In the genomic region with DNA sequence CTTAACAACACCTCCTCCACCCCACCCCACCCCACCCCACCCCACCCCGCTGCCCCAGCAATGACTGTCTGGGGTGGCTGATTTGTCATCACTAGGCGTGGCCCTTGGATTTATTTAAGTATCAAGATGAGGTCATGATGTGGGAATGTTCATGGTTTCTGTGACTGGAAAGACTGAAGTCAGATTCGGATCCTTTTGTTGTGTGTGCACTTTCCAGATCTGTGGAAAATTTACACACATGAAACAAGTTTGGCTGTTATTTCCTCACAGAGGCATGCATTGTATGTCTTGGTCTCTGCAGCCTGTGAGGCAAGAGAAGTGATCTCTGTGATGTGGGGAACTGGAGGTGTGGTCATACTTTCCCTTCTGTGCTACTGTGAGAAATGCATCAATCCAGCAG, we compare ENCODE assay signal across 11 mouse cellular contexts. TPM values are rescaled to one million over a fixed set of nuclear protein-coding genes. Genes with fewer than 3 reads are reported as not detected.
DNase-seq lines count a peak whose midpoint lies in the region; ATAC-seq and TF ChIP-seq lines count a peak whose summit lies in the region.
"Had no signal": no experiment of that assay in that cellular context is flagged by ENCODE, and none has a peak within 500 bp of the region (broad histone marks: within the 10 kb centered on the region; RNA-seq: fewer than 3 reads in every experiment).

No protein-coding gene starts in this region.

- peaks cover 98% of the 10 kb centered on the region for H3K79me2 ChIP-seq in macrophage (ENCODE audit: inconsistent target)

- TF ChIP-seq POLR2A in spleen, adult 2 months (IDR thresholded peaks at IDR 0.05; ENCODE audit: low read depth, low read length), result no peak

- no peak overlapping the region for H3K4me2 ChIP-seq in heart, embryonic 12.5 days
- H3K4me2 ChIP-seq: lung, embryonic 15.5 days had no signal

- DNase-seq in heart, adult 18-20 months, result no peak
- peak in 1 of 2 experiments; percentile 39 for DNase-seq in spleen, adult 2 months (ENCODE audit: low read depth in 1 of 2, low spot score in 2 of 2)
- DNase-seq in spleen, postnatal 4 days (ENCODE audit: low spot score in 2 of 2), result no peak
- peak; percentile 28 to 48 for DNase-seq in thymus, postnatal 36 days
- no peak for DNase-seq in hindbrain, embryonic 10.5 days (ENCODE audit: low spot score)
- DNase-seq in frontal cortex, adult 2 months (ENCODE audit: extremely low spot score in 1 of 2, low spot score in 1 of 2), result no peak
- DNase-seq: layer of hippocampus, adult 9-11 months had no signal

- no peak for TF ChIP-seq CTCF in spleen, adult 2 months (IDR thresholded peaks at IDR 0.05; ENCODE audit: extremely low read depth, insufficient read depth, insufficient read length, insufficient replicate concordance)

- no peaks in the 10 kb centered on the region for H3K9me3 ChIP-seq in heart, embryonic 12.5 days (replicated peaks)
- no peaks in the 10 kb centered on the region for H3K9me3 ChIP-seq in hindbrain, embryonic 10.5 days
- H3K9me3 ChIP-seq: lung, embryonic 15.5 days had no signal

- peaks cover 37% of the 10 kb centered on the region for H3K36me3 ChIP-seq in heart, embryonic 12.5 days
- no peaks in the 10 kb centered on the region for H3K36me3 ChIP-seq in spleen, adult 2 months (ENCODE audit: control insufficient read depth, insufficient read depth, low read length)
- no peaks in the 10 kb centered on the region; the same call in 1 of the 2 replicates for H3K36me3 ChIP-seq in macrophage (ENCODE audit: inconsistent target)
- no peaks in the 10 kb centered on the region for H3K36me3 ChIP-seq in hindbrain, embryonic 10.5 days
- H3K36me3 ChIP-seq: lung, embryonic 15.5 days had no signal

- H3K27me3 ChIP-seq in heart, embryonic 12.5 days (replicated peaks), result no peaks in the 10 kb centered on the region
- H3K27me3 ChIP-seq in spleen, adult 2 months (ENCODE audit: control insufficient read depth, insufficient read depth, low read length), result no peaks in the 10 kb centered on the region
- H3K27me3 ChIP-seq in hindbrain, embryonic 10.5 days (ENCODE audit: insufficient read depth, poor library complexity, severe bottlenecking), result no peaks in the 10 kb centered on the region
- H3K27me3 ChIP-seq: lung, embryonic 15.5 days had no signal

- no peak for ATAC-seq in heart, embryonic 12.5 days (ENCODE audit: insufficient number of reproducible peaks, low FRiP score)
- ATAC-seq: forebrain, embryonic 16.5 days had no signal

- H3K4me3 ChIP-seq in heart, embryonic 12.5 days, result no peak overlapping the region
- H3K4me3 ChIP-seq in spleen, adult 2 months (ENCODE audit: extremely low read depth, insufficient read depth, insufficient read length), result no peak overlapping the region
- no peak overlapping the region for H3K4me3 ChIP-seq in macrophage (ENCODE audit: inconsistent target)
- no peak overlapping the region for H3K4me3 ChIP-seq in hindbrain, embryonic 10.5 days
- H3K4me3 ChIP-seq: lung, embryonic 15.5 days had no signal

- H3K4me1 ChIP-seq in heart, embryonic 12.5 days (replicated peaks), result peaks cover 71% of the 10 kb centered on the region
- peaks cover 25% of the 10 kb centered on the region; the same call in 1 of the 2 replicates for H3K4me1 ChIP-seq in spleen, adult 2 months (ENCODE audit: control insufficient read depth, insufficient read depth, insufficient read length)
- peaks cover 41% of the 10 kb centered on the region for H3K4me1 ChIP-seq in hindbrain, embryonic 10.5 days (replicated peaks)

- 47% methylated on average over 3 of the region's 3 CpGs for WGBS in heart, embryonic 12.5 days
- WGBS in spleen, adult 2 months, result 72% methylated on average over 3 of the region's 3 CpGs
- 58% methylated on average over 2 of the region's 3 CpGs for WGBS in macrophage (ENCODE audit: missing documents)
- WGBS in hindbrain, embryonic 10.5 days, result 89% methylated on average over 3 of the region's 3 CpGs

- H3K27ac ChIP-seq in heart, embryonic 12.5 days (ENCODE audit: poor library complexity, severe bottlenecking), result peak overlapping the region; percentile 53
- 0 out of 2 replicates have a peak overlapping the region, but pooled peaks have one; percentile 73 for H3K27ac ChIP-seq in spleen, adult 2 months (ENCODE audit: insufficient read depth, low read length)
- peak overlapping the region; percentile 17; the same call in 1 of the 2 replicates for H3K27ac ChIP-seq in macrophage
- H3K27ac ChIP-seq in hindbrain, embryonic 10.5 days, result no peak overlapping the region
- H3K27ac ChIP-seq: lung, embryonic 15.5 days had no signal

- H3K9ac ChIP-seq in heart, embryonic 12.5 days, result no peak overlapping the region
- H3K9ac ChIP-seq: lung, embryonic 15.5 days had no signal

RNA-seq across cellular contexts. Expression of gene Rbm44, which starts 49.6 kb away (rescaled TPM):
- 2.1 and 2.7 TPM in 2 replicates for polyA plus RNA-seq in heart, embryonic 12.5 days (2016; fragmentation: Nextera tagmentation; extraction: Ambion mirVana)
- total RNA-seq in heart, adult 18-20 months (2021), result not detected
- 0.05 TPM in 1 of 2 replicates, not detected in the other for polyA plus RNA-seq in spleen, adult 2 months (2012; rRNA removed)
- total RNA-seq in macrophage (2018; cell fraction: chromatin; rRNA removed), result 1 to 10 TPM in 5 of 26 experiments, under 1 TPM in 9, not detected in 12; 0.33 to 1.8 (median 0.61) TPM
- total RNA-seq in macrophage (2018; cell fraction: cytosol; rRNA removed), result under 1 TPM in 21 of 26 experiments, not detected in 5; 0.03 to 0.58 (median 0.14) TPM
- 1 to 10 TPM in 4 of 26 experiments, under 1 TPM in 9, not detected in 13; 0.24 to 3.2 (median 0.50) TPM for total RNA-seq in macrophage (2018; cell fraction: nucleus; rRNA removed)
- polyA plus RNA-seq in macrophage (2018), result 0.10 to 0.59 TPM in 2 of 3 replicates, not detected in the other
- 0.57 and 0.58 TPM in 2 replicates for polyA plus RNA-seq in hindbrain, embryonic 10.5 days (2016; fragmentation: Nextera tagmentation; extraction: Ambion mirVana)
- 0.02 and 0.04 TPM in 2 replicates for polyA plus RNA-seq in frontal cortex, adult 2 months (2012; rRNA removed)

Comparison
In these comparisons a context has a peak if more than half of its experiments do, and no peak if none do; other contexts are left out.
1. DNase-seq: peak in thymus, postnatal 36 days (2 of 2); none in heart, adult 18-20 months (0 of 2), spleen, postnatal 4 days (0 of 2), hindbrain, embryonic 10.5 days (single experiment) and frontal cortex, adult 2 months (0 of 2).